Mouse (Mus musculus): ENCODE results near the gene Doc2g. TPM values are rescaled to one million over a fixed set of nuclear protein-coding genes. Genes with fewer than 3 reads are reported as not detected.
A peak's percentile ranks its signal among the peaks of the same experiment; 100 is the strongest.

Gene Doc2g
- total RNA-seq, 2 experiments from 2014 or later, result 2.9 to 3.2 TPM

- DNase-seq (ENCODE audit: low spot score in 2 of 2), result no peak
Observed at GRCm38 (mm10) chr19:4051016-4051415, 47.9 kb downstream of the Doc2g start.

GRCm38 (mm10) chr19:4051741-4052515 lies 48.8 kb downstream of the Doc2g start:
- peak in 1 of 2 experiments; percentile 54 for DNase-seq (ENCODE audit: low spot score in 2 of 2)

- no peak for DNase-seq (ENCODE audit: low spot score in 2 of 2)
Observed at GRCm38 (mm10) chr19:4052516-4053030, 49.5 kb downstream of the Doc2g start.

GRCm38 (mm10) chr19:4054613-4055012 lies 51.5 kb downstream of the Doc2g start:
- DNase-seq (ENCODE audit: low spot score in 2 of 2), result no peak

- no peak for DNase-seq (ENCODE audit: low spot score in 2 of 2)
Observed at GRCm38 (mm10) chr19:4055216-4055946, 52.3 kb downstream of the Doc2g start.

GRCm38 (mm10) chr19:4055947-4056693 lies 53.0 kb downstream of the Doc2g start:
- no peak for DNase-seq (ENCODE audit: low spot score in 2 of 2)

Other genes with a start within 250 kb of the Doc2g start
- gene Kmt5b, start 235.9 kb upstream of the Doc2g start, total RNA-seq (2021), result 10 to 100 TPM; 50.1 to 51.6 TPM
- gene Chka, start 151.5 kb upstream of the Doc2g start, total RNA-seq (2021), result 100 to 1,000 TPM in 1 of 2 experiments, 10 to 100 TPM in 1; 85.8 to 106 TPM
- gene Tcirg1, start 96.2 kb upstream of the Doc2g start, total RNA-seq (2021), result 10 to 100 TPM; 17.4 to 20.6 TPM
- gene Ndufs8, start 90.5 kb upstream of the Doc2g start, total RNA-seq (2021), result 100 to 1,000 TPM; 144 to 147 TPM
- 1 to 10 TPM; 3.2 to 3.5 TPM for gene Aldh3b1, start 73.5 kb upstream of the Doc2g start, total RNA-seq (2021)
- 10 to 100 TPM; 13.6 to 15.9 TPM for gene Unc93b1, start 68.1 kb upstream of the Doc2g start, total RNA-seq (2021)
- gene Aldh3b3, start 44.7 kb upstream of the Doc2g start, total RNA-seq (2021), result not detected
- under 1 TPM; 0.53 to 0.99 TPM for gene Aldh3b2, start 31.0 kb upstream of the Doc2g start, total RNA-seq (2021)
- gene Acy3, start 16.7 kb upstream of the Doc2g start, total RNA-seq (2021), result 1 to 10 TPM; 2.1 to 2.6 TPM
- gene Tbx10, start 10.6 kb upstream of the Doc2g start, total RNA-seq (2021), result not detected
- 10 to 100 TPM in 1 of 2 experiments, 1 to 10 TPM in 1; 9.5 to 10.1 TPM for gene Nudt8, start 2.7 kb upstream of the Doc2g start, total RNA-seq (2021)
- gene Gm49405, start 2.7 kb upstream of the Doc2g start, total RNA-seq (2021), result 1 to 10 TPM in 1 of 2 experiments, under 1 TPM in 1; 0.97 to 1.3 TPM
- 100 to 1,000 TPM; 257 TPM for gene Ndufv1, start 9.5 kb downstream of the Doc2g start, total RNA-seq (2021)
- gene Gstp1, start 34.7 kb downstream of the Doc2g start, total RNA-seq (2021), result 100 to 1,000 TPM; 455 to 471 TPM
- gene Gstp2, start 42.7 kb downstream of the Doc2g start, total RNA-seq (2021), result 10 to 100 TPM; 44.0 to 76.5 TPM
- gene Gstp3, start 56.3 kb downstream of the Doc2g start, total RNA-seq (2021), result not detected
- not detected for gene Cabp2, start 78.3 kb downstream of the Doc2g start, total RNA-seq (2021)
- gene Cdk2ap2, start 93.9 kb downstream of the Doc2g start, total RNA-seq (2021), result 10 to 100 TPM; 36.2 to 38.7 TPM
- 100 to 1,000 TPM; 174 to 181 TPM for gene Pitpnm1, start 96.7 kb downstream of the Doc2g start, total RNA-seq (2021)
- 100 to 1,000 TPM; 121 to 140 TPM for gene Aip, start 122.5 kb downstream of the Doc2g start, total RNA-seq (2021)
- gene Gpr152, start 136.5 kb downstream of the Doc2g start, total RNA-seq (2021), result not detected
- gene Cabp4, start 140.7 kb downstream of the Doc2g start, total RNA-seq (2021), result under 1 TPM; 0.22 to 0.30 TPM
- 10 to 100 TPM; 77.0 to 97.3 TPM for gene Coro1b, start 145.3 kb downstream of the Doc2g start, total RNA-seq (2021)
- 1 to 10 TPM; 1.6 to 2.5 TPM for gene Ptprcap, start 150.3 kb downstream of the Doc2g start, total RNA-seq (2021)
- gene Rps6kb2, start 160.0 kb downstream of the Doc2g start, total RNA-seq (2021), result 10 to 100 TPM; 32.7 to 38.3 TPM
- gene Carns1, start 172.2 kb downstream of the Doc2g start, total RNA-seq (2021), result 1 to 10 TPM; 6.3 to 7.1 TPM
- 1 to 10 TPM in 1 of 2 experiments, under 1 TPM in 1; 0.52 to 1.0 TPM for gene Tbc1d10c, start 188.0 kb downstream of the Doc2g start, total RNA-seq (2021)
- gene Ppp1ca, start 188.8 kb downstream of the Doc2g start, total RNA-seq (2021), result 100 to 1,000 TPM; 268 TPM
- 1 to 10 TPM; 7.9 to 9.6 TPM for gene Rad9a, start 198.3 kb downstream of the Doc2g start, total RNA-seq (2021)
- gene Clcf1, start 210.9 kb downstream of the Doc2g start, total RNA-seq (2021), result under 1 TPM; 0.38 to 0.57 TPM
- not detected for gene AC109138.7, start 211.0 kb downstream of the Doc2g start, total RNA-seq (2021)
- gene Pold4, start 228.6 kb downstream of the Doc2g start, total RNA-seq (2021), result 10 to 100 TPM; 14.4 to 16.5 TPM

Data from layer of hippocampus, adult 18-20 months (tissue).